Mouse (Mus musculus) adrenal gland, postnatal 4 days (tissue): ENCODE measurements around the gene Sp2. TPM values are rescaled to one million over a fixed set of nuclear protein-coding genes. Genes with fewer than 3 reads are reported as not detected.

ENCODE experiments used
- DNase-seq, 2 experiments: peaks; one replicate each; pipeline ENCODE4 v3.0.0; 2021 to 2022; ENCODE audit warnings: low spot score in 2 of 2, mixed read lengths in 2 of 2
- total RNA-seq, 2 experiments: library from RNA; stranded (reverse); gene quantifications; 2 replicates each; pipeline ENCODE4 v1.2.3; 2021

Sp2 gene
- total RNA-seq, 2 experiments from 2014 or later = 23.3 to 26.0 TPM

- peak; percentile 97 to 99 for DNase-seq
Measured at GRCm38 (mm10) chr11:96916044-96916884, 66.5 kb downstream of the Sp2 start, which contains the start of gene Cdk5rap3. TSS of gene Cdk5rap3 (minus strand) at chr11:96916496.

GRCm38 (mm10) chr11:96912682-96913081 is 70.1 kb downstream of the Sp2 start:
- DNase-seq = no peak

- DNase-seq = peak; percentile 30 to 60
Measured at GRCm38 (mm10) chr11:96910003-96910402, 72.8 kb downstream of the Sp2 start.

- DNase-seq = no peak
Measured at GRCm38 (mm10) chr11:96908594-96908993, 74.2 kb downstream of the Sp2 start.

GRCm38 (mm10) chr11:96906431-96907161 is 76.2 kb downstream of the Sp2 start:
- DNase-seq = no peak

Other genes with a start within 250 kb of the Sp2 start
- gene Snx11, start 205.4 kb downstream of the Sp2 start, total RNA-seq = 10 to 100 TPM; 27.8 TPM
- 100 to 1,000 TPM in 1 of 2 experiments, 10 to 100 TPM in 1; 93.5 to 109 TPM for gene Cbx1, start 193.8 kb downstream of the Sp2 start, total RNA-seq
- gene Nfe2l1, start 153.0 kb downstream of the Sp2 start, total RNA-seq = 100 to 1,000 TPM; 269 to 272 TPM
- 10 to 100 TPM; 53.2 to 62.5 TPM for gene Copz2, start 133.1 kb downstream of the Sp2 start, total RNA-seq
- 10 to 100 TPM; 71.6 to 74.7 TPM for gene Cdk5rap3, start 66.5 kb downstream of the Sp2 start, total RNA-seq
- gene Prr15l, start 54.9 kb downstream of the Sp2 start, total RNA-seq = 1 to 10 TPM in 1 of 2 experiments, under 1 TPM in 1; 0.28 to 7.8 TPM
- gene Pnpo, start 39.0 kb downstream of the Sp2 start, total RNA-seq = 10 to 100 TPM; 27.5 to 35.0 TPM
- under 1 TPM; 0.42 TPM for gene Sp6, start 30.4 kb upstream of the Sp2 start, total RNA-seq
- 10 to 100 TPM; 28.8 to 29.7 TPM for gene Scrn2, start 47.0 kb upstream of the Sp2 start, total RNA-seq
- gene Lrrc46, start 58.4 kb upstream of the Sp2 start, total RNA-seq = 1 to 10 TPM in 1 of 2 experiments, under 1 TPM in 1; 0.76 to 1.3 TPM
- 100 to 1,000 TPM; 110 to 123 TPM for gene Mrpl10, start 58.6 kb upstream of the Sp2 start, total RNA-seq
- 10 to 100 TPM; 20.3 to 21.4 TPM for gene Osbpl7, start 67.7 kb upstream of the Sp2 start, total RNA-seq
- under 1 TPM; 0.45 to 0.62 TPM for gene Tbx21, start 132.4 kb upstream of the Sp2 start, total RNA-seq
- gene Tbkbp1, start 168.5 kb upstream of the Sp2 start, total RNA-seq = 10 to 100 TPM; 19.1 to 21.0 TPM
- 100 to 1,000 TPM; 126 to 146 TPM for gene Kpnb1, start 204.9 kb upstream of the Sp2 start, total RNA-seq